Mouse (Mus musculus): ENCODE measurements around the gene Armt1.
A peak's percentile ranks its signal among the peaks of the same experiment; 100 is the strongest.

Armt1 gene

GRCm38 (mm10) chr10:4432123-4432931 is at the start of gene Armt1, which contains the start of gene Rmnd1:
Gene Armt1, plus strand, starts transcription at chr10:4432467.
Gene Rmnd1, minus strand, starts transcription at chr10:4432388.
- peak; percentile 69 for DNase-seq (ENCODE audit: low read depth)

- no peak for DNase-seq (ENCODE audit: low read depth)
Observed at GRCm38 (mm10) chr10:4384244-4384643, 48.0 kb upstream of the Armt1 start.

GRCm38 (mm10) chr10:4386609-4387591 is 45.4 kb upstream of the Armt1 start:
- peak; percentile 85 for DNase-seq (ENCODE audit: low read depth)

GRCm38 (mm10) chr10:4387701-4388383 is 44.4 kb upstream of the Armt1 start, which contains the start of gene Zbtb2:
Gene Zbtb2, minus strand, starts transcription at chr10:4388108.
- DNase-seq (ENCODE audit: low read depth), result no peak

GRCm38 (mm10) chr10:4388384-4388745 is 43.9 kb upstream of the Armt1 start:
- DNase-seq (ENCODE audit: low read depth), result no peak

- no peak for DNase-seq (ENCODE audit: low read depth)
Observed at GRCm38 (mm10) chr10:4389036-4389435, 43.2 kb upstream of the Armt1 start.

- DNase-seq (ENCODE audit: low read depth), result no peak
Observed at GRCm38 (mm10) chr10:4389461-4390112, 42.7 kb upstream of the Armt1 start.

- no peak for DNase-seq (ENCODE audit: low read depth)
Observed at GRCm38 (mm10) chr10:4390550-4390949, 41.7 kb upstream of the Armt1 start.

GRCm38 (mm10) chr10:4391076-4391475 is 41.2 kb upstream of the Armt1 start:
- no peak for DNase-seq (ENCODE audit: low read depth)

- DNase-seq (ENCODE audit: low read depth), result no peak
Observed at GRCm38 (mm10) chr10:4391851-4392250, 40.4 kb upstream of the Armt1 start.

- no peak for DNase-seq (ENCODE audit: low read depth)
Observed at GRCm38 (mm10) chr10:4395321-4395720, 36.9 kb upstream of the Armt1 start.

- DNase-seq (ENCODE audit: low read depth), result no peak
Observed at GRCm38 (mm10) chr10:4398058-4398457, 34.2 kb upstream of the Armt1 start.

- DNase-seq (ENCODE audit: low read depth), result no peak
Observed at GRCm38 (mm10) chr10:4404895-4405491, 27.3 kb upstream of the Armt1 start.

- DNase-seq (ENCODE audit: low read depth), result no peak
Observed at GRCm38 (mm10) chr10:4405511-4405910, 26.8 kb upstream of the Armt1 start.

- no peak for DNase-seq (ENCODE audit: low read depth)
Observed at GRCm38 (mm10) chr10:4407191-4407590, 25.1 kb upstream of the Armt1 start.

- DNase-seq (ENCODE audit: low read depth), result no peak
Observed at GRCm38 (mm10) chr10:4425245-4425644, 7.0 kb upstream of the Armt1 start.

- no peak for DNase-seq (ENCODE audit: low read depth)
Observed at GRCm38 (mm10) chr10:4430399-4430798, 1.9 kb upstream of the Armt1 start.

GRCm38 (mm10) chr10:4430826-4431225 is 1.4 kb upstream of the Armt1 start:
- DNase-seq (ENCODE audit: low read depth), result no peak

GRCm38 (mm10) chr10:4431746-4432122 is 533 bp upstream of the Armt1 start:
- DNase-seq (ENCODE audit: low read depth), result no peak

- peak; percentile 40 for DNase-seq (ENCODE audit: low read depth)
Observed at GRCm38 (mm10) chr10:4432996-4433755, 909 bp downstream of the Armt1 start.

Data from fibroblast of lung, adult 2 months (primary cell).